Mouse (Mus musculus): ENCODE data around the gene Hivep1. TPM values are rescaled to one million over a fixed set of nuclear protein-coding genes. Genes with fewer than 3 reads are reported as not detected.
A peak's percentile ranks its signal among the peaks of the same experiment; 100 is the strongest.

Hivep1 gene
- polyA plus RNA-seq, 1 experiment from 2014 or later = 9.7 TPM

- no peak overlapping the region for H3K9ac ChIP-seq
- peaks cover 30% of the 10 kb centered on the region for H3K4me1 ChIP-seq
- WGBS = 91% methylated on average over 4 of the region's 4 CpGs
- no peak for ATAC-seq (ENCODE audit: insufficient number of reproducible peaks, low FRiP score, low TSS enrichment, low read depth)
- H3K27me3 ChIP-seq = no peaks in the 10 kb centered on the region
- no peaks in the 10 kb centered on the region for H3K9me3 ChIP-seq (replicated peaks)
- no peak overlapping the region for H3K4me2 ChIP-seq (replicated peaks)
- H3K36me3 ChIP-seq = no peaks in the 10 kb centered on the region
- no peak overlapping the region for H3K4me3 ChIP-seq (replicated peaks)
- no peak overlapping the region for H3K27ac ChIP-seq (replicated peaks)
Measured at GRCm38 (mm10) chr13:42099523-42099922, 47.7 kb downstream of the Hivep1 start.

GRCm38 (mm10) chr13:42101440-42102190, 49.8 kb downstream of the Hivep1 start:
- Histone ChIP-seq H3K27ac (replicated peaks) (peak overlapping the region; percentile 36; the same call in 1 of the 2 replicates), H3K4me1 (peaks cover 23% of the 10 kb centered on the region), H3K4me2 (replicated peaks) (0 out of 2 replicates have a peak overlapping the region, but pooled peaks have one; percentile 21), H3K36me3 (no peaks in the 10 kb centered on the region), H3K27me3 (no peaks in the 10 kb centered on the region), H3K4me3 (replicated peaks) (no peak overlapping the region), H3K9ac (no peak overlapping the region), H3K9me3 (replicated peaks) (no peaks in the 10 kb centered on the region)
- 0 out of 2 replicates have a peak, but pooled peaks have one; percentile 64 for ATAC-seq (ENCODE audit: insufficient number of reproducible peaks, low FRiP score, low TSS enrichment, low read depth)
- WGBS = 27% methylated on average over 13 of the region's 13 CpGs

GRCm38 (mm10) chr13:42102980-42103379, 51.2 kb downstream of the Hivep1 start:
- Histone ChIP-seq H3K9ac (no peak overlapping the region), H3K4me2 (replicated peaks) (no peak overlapping the region), H3K4me3 (replicated peaks) (no peak overlapping the region), H3K36me3 (no peaks in the 10 kb centered on the region), H3K27me3 (no peaks in the 10 kb centered on the region), H3K4me1 (peaks cover 23% of the 10 kb centered on the region), H3K27ac (replicated peaks) (no peak overlapping the region), H3K9me3 (replicated peaks) (no peaks in the 10 kb centered on the region)
- WGBS = 37% methylated on average over 8 of the region's 8 CpGs
- ATAC-seq (ENCODE audit: insufficient number of reproducible peaks, low FRiP score, low TSS enrichment, low read depth) = peak; percentile 87

GRCm38 (mm10) chr13:42103486-42104166, 51.8 kb downstream of the Hivep1 start:
- no peak overlapping the region for H3K4me3 ChIP-seq (replicated peaks)
- ATAC-seq (ENCODE audit: insufficient number of reproducible peaks, low FRiP score, low TSS enrichment, low read depth) = no peak
- WGBS = 77% methylated on average over 11 of the region's 11 CpGs
- peaks cover 23% of the 10 kb centered on the region for H3K4me1 ChIP-seq
- no peak overlapping the region for H3K9ac ChIP-seq
- H3K27me3 ChIP-seq = no peaks in the 10 kb centered on the region
- no peak overlapping the region for H3K4me2 ChIP-seq (replicated peaks)
- no peak overlapping the region for H3K27ac ChIP-seq (replicated peaks)
- no peaks in the 10 kb centered on the region for H3K36me3 ChIP-seq
- H3K9me3 ChIP-seq (replicated peaks) = no peaks in the 10 kb centered on the region

- H3K27me3 ChIP-seq = no peaks in the 10 kb centered on the region
- ATAC-seq (ENCODE audit: insufficient number of reproducible peaks, low FRiP score, low TSS enrichment, low read depth) = no peak
- H3K27ac ChIP-seq (replicated peaks) = no peak overlapping the region
- H3K4me3 ChIP-seq (replicated peaks) = no peak overlapping the region
- no peak overlapping the region for H3K9ac ChIP-seq
- WGBS = 93% methylated on average over 3 of the region's 3 CpGs
- no peak overlapping the region for H3K4me2 ChIP-seq (replicated peaks)
- no peaks in the 10 kb centered on the region for H3K9me3 ChIP-seq (replicated peaks)
- H3K4me1 ChIP-seq = peaks cover 23% of the 10 kb centered on the region
- no peaks in the 10 kb centered on the region for H3K36me3 ChIP-seq
Measured at GRCm38 (mm10) chr13:42104371-42104770, 52.5 kb downstream of the Hivep1 start.

- Histone ChIP-seq H3K27ac (replicated peaks) (no peak overlapping the region), H3K9ac (no peak overlapping the region), H3K4me2 (replicated peaks) (no peak overlapping the region), H3K4me1 (peaks cover 3% of the 10 kb centered on the region; the same call in 1 of the 2 replicates), H3K27me3 (no peaks in the 10 kb centered on the region), H3K36me3 (no peaks in the 10 kb centered on the region), H3K4me3 (replicated peaks) (no peak overlapping the region), H3K9me3 (replicated peaks) (no peaks in the 10 kb centered on the region)
- 72% methylated on average over 11 of the region's 11 CpGs for WGBS
- no peak for ATAC-seq (ENCODE audit: insufficient number of reproducible peaks, low FRiP score, low TSS enrichment, low read depth)
Measured at GRCm38 (mm10) chr13:42108483-42109215, 56.8 kb downstream of the Hivep1 start.

GRCm38 (mm10) chr13:42110416-42110815, 58.6 kb downstream of the Hivep1 start:
- Histone ChIP-seq H3K27me3 (no peaks in the 10 kb centered on the region), H3K27ac (replicated peaks) (no peak overlapping the region), H3K9me3 (replicated peaks) (no peaks in the 10 kb centered on the region), H3K4me1 (peaks cover 3% of the 10 kb centered on the region; the same call in 1 of the 2 replicates), H3K9ac (no peak overlapping the region), H3K4me2 (replicated peaks) (no peak overlapping the region), H3K4me3 (replicated peaks) (no peak overlapping the region), H3K36me3 (no peaks in the 10 kb centered on the region)
- 85% methylated on average over 3 of the region's 3 CpGs for WGBS
- ATAC-seq (ENCODE audit: insufficient number of reproducible peaks, low FRiP score, low TSS enrichment, low read depth) = no peak

- H3K27ac ChIP-seq (replicated peaks) = no peak overlapping the region
- no peak overlapping the region for H3K4me3 ChIP-seq (replicated peaks)
- no peaks in the 10 kb centered on the region for H3K27me3 ChIP-seq
- no peaks in the 10 kb centered on the region for H3K36me3 ChIP-seq
- no peak for ATAC-seq (ENCODE audit: insufficient number of reproducible peaks, low FRiP score, low TSS enrichment, low read depth)
- H3K4me2 ChIP-seq (replicated peaks) = no peak overlapping the region
- H3K9me3 ChIP-seq (replicated peaks) = no peaks in the 10 kb centered on the region
- 83% methylated on average over 6 of the region's 6 CpGs for WGBS
- H3K4me1 ChIP-seq = peaks cover 3% of the 10 kb centered on the region; the same call in 1 of the 2 replicates
- no peak overlapping the region for H3K9ac ChIP-seq
Measured at GRCm38 (mm10) chr13:42112071-42112470, 60.2 kb downstream of the Hivep1 start.

- Histone ChIP-seq H3K27me3 (no peaks in the 10 kb centered on the region), H3K36me3 (no peaks in the 10 kb centered on the region), H3K4me2 (replicated peaks) (no peak overlapping the region), H3K27ac (replicated peaks) (no peak overlapping the region), H3K4me3 (replicated peaks) (no peak overlapping the region), H3K4me1 (peaks cover 3% of the 10 kb centered on the region; the same call in 1 of the 2 replicates), H3K9ac (no peak overlapping the region), H3K9me3 (replicated peaks) (no peaks in the 10 kb centered on the region)
- ATAC-seq (ENCODE audit: insufficient number of reproducible peaks, low FRiP score, low TSS enrichment, low read depth) = no peak
- 64% methylated on average over 5 of the region's 5 CpGs for WGBS
Measured at GRCm38 (mm10) chr13:42112748-42113147, 60.9 kb downstream of the Hivep1 start.

GRCm38 (mm10) chr13:42113601-42114000, 61.8 kb downstream of the Hivep1 start:
- 81% methylated on average over 7 of the region's 7 CpGs for WGBS
- peaks cover 3% of the 10 kb centered on the region; the same call in 1 of the 2 replicates for H3K4me1 ChIP-seq
- no peaks in the 10 kb centered on the region for H3K27me3 ChIP-seq
- H3K4me3 ChIP-seq (replicated peaks) = no peak overlapping the region
- H3K9ac ChIP-seq = no peak overlapping the region
- H3K4me2 ChIP-seq (replicated peaks) = no peak overlapping the region
- no peaks in the 10 kb centered on the region for H3K36me3 ChIP-seq
- no peaks in the 10 kb centered on the region for H3K9me3 ChIP-seq (replicated peaks)
- no peak overlapping the region for H3K27ac ChIP-seq (replicated peaks)
- no peak for ATAC-seq (ENCODE audit: insufficient number of reproducible peaks, low FRiP score, low TSS enrichment, low read depth)

- Histone ChIP-seq H3K4me3 (replicated peaks) (no peak overlapping the region), H3K36me3 (no peaks in the 10 kb centered on the region), H3K9me3 (replicated peaks) (no peaks in the 10 kb centered on the region), H3K4me2 (replicated peaks) (no peak overlapping the region), H3K27me3 (no peaks in the 10 kb centered on the region), H3K4me1 (peaks cover 3% of the 10 kb centered on the region; the same call in 1 of the 2 replicates), H3K27ac (replicated peaks) (no peak overlapping the region), H3K9ac (no peak overlapping the region)
- no peak for ATAC-seq (ENCODE audit: insufficient number of reproducible peaks, low FRiP score, low TSS enrichment, low read depth)
- WGBS = 82% methylated on average over 6 of the region's 6 CpGs
Measured at GRCm38 (mm10) chr13:42116301-42116700, 64.5 kb downstream of the Hivep1 start.

Data from embryonic facial prominence, embryonic 15.5 days (tissue).